Mouse (Mus musculus): ENCODE results near the gene Slc25a4. TPM values are rescaled to one million over a fixed set of nuclear protein-coding genes. Genes with fewer than 3 reads are reported as not detected.
A peak's percentile ranks its signal among the peaks of the same experiment; 100 is the strongest.

The Slc25a4 gene
- 84.5 and 116 TPM in 2 replicates for polyA plus RNA-seq (2012; rRNA removed)

GRCm38 (mm10) chr8:46210404-46211315 is at the start of gene Slc25a4:
TSS of gene Slc25a4 (minus strand) at chr8:46211284.
- under 1% methylated on average over 83 of the region's 84 CpGs for WGBS
- Histone ChIP-seq H3K36me3 (ENCODE audit: control insufficient read depth, insufficient read depth, low read length) (peaks cover 7% of the 10 kb centered on the region), H3K27me3 (ENCODE audit: control insufficient read depth, insufficient read depth, low read length) (no peaks in the 10 kb centered on the region), H3K4me1 (ENCODE audit: control insufficient read depth, insufficient read depth, insufficient read length) (peaks cover 3% of the 10 kb centered on the region; the same call in 1 of the 2 replicates), H3K27ac (ENCODE audit: insufficient read depth, low read length) (peak within 1 kb of the TSS; percentile 73), H3K4me3 (ENCODE audit: extremely low read depth, insufficient read depth, insufficient read length) (peak within 1 kb of the TSS; percentile 64)
- peak; percentile 67 to 90 for DNase-seq (ENCODE audit: low read depth in 1 of 2, low spot score in 2 of 2)
- TF ChIP-seq POLR2A (IDR thresholded peaks at IDR 0.05; ENCODE audit: low read depth, low read length), result peak; percentile 86
- no peak for TF ChIP-seq CTCF (IDR thresholded peaks at IDR 0.05; ENCODE audit: extremely low read depth, insufficient read depth, insufficient read length, insufficient replicate concordance)

- Histone ChIP-seq H3K4me1 (ENCODE audit: control insufficient read depth, insufficient read depth, insufficient read length) (no peaks in the 10 kb centered on the region), H3K36me3 (ENCODE audit: control insufficient read depth, insufficient read depth, low read length) (no peaks in the 10 kb centered on the region), H3K27me3 (ENCODE audit: control insufficient read depth, insufficient read depth, low read length) (no peaks in the 10 kb centered on the region), H3K4me3 (ENCODE audit: extremely low read depth, insufficient read depth, insufficient read length) (no peak overlapping the region), H3K27ac (ENCODE audit: insufficient read depth, low read length) (no peak overlapping the region)
- no peak for DNase-seq (ENCODE audit: low read depth in 1 of 2, low spot score in 2 of 2)
- 71% methylated on average over 19 of the region's 19 CpGs for WGBS
- TF ChIP-seq CTCF (IDR thresholded peaks at IDR 0.05; ENCODE audit: extremely low read depth, insufficient read depth, insufficient read length, insufficient replicate concordance) (no peak), POLR2A (IDR thresholded peaks at IDR 0.05; ENCODE audit: low read depth, low read length) (no peak)
Observed at GRCm38 (mm10) chr8:46257921-46258682, 47.0 kb upstream of the Slc25a4 start.

GRCm38 (mm10) chr8:46252456-46252855 is 41.4 kb upstream of the Slc25a4 start:
- no peak for DNase-seq (ENCODE audit: low read depth in 1 of 2, low spot score in 2 of 2)
- no peak for TF ChIP-seq POLR2A (IDR thresholded peaks at IDR 0.05; ENCODE audit: low read depth, low read length)
- WGBS, result 70% methylated on average over 13 of the region's 13 CpGs
- Histone ChIP-seq H3K4me1 (ENCODE audit: control insufficient read depth, insufficient read depth, insufficient read length) (no peaks in the 10 kb centered on the region), H3K4me3 (ENCODE audit: extremely low read depth, insufficient read depth, insufficient read length) (no peak overlapping the region), H3K27ac (ENCODE audit: insufficient read depth, low read length) (no peak overlapping the region), H3K27me3 (ENCODE audit: control insufficient read depth, insufficient read depth, low read length) (no peaks in the 10 kb centered on the region), H3K36me3 (ENCODE audit: control insufficient read depth, insufficient read depth, low read length) (no peaks in the 10 kb centered on the region)

- Histone ChIP-seq H3K27me3 (ENCODE audit: control insufficient read depth, insufficient read depth, low read length) (no peaks in the 10 kb centered on the region), H3K27ac (ENCODE audit: insufficient read depth, low read length) (no peak overlapping the region), H3K4me1 (ENCODE audit: control insufficient read depth, insufficient read depth, insufficient read length) (no peaks in the 10 kb centered on the region), H3K4me3 (ENCODE audit: extremely low read depth, insufficient read depth, insufficient read length) (no peak overlapping the region), H3K36me3 (ENCODE audit: control insufficient read depth, insufficient read depth, low read length) (no peaks in the 10 kb centered on the region)
- WGBS, result 66% methylated on average over 10 of the region's 10 CpGs
- TF ChIP-seq CTCF (IDR thresholded peaks at IDR 0.05; ENCODE audit: extremely low read depth, insufficient read depth, insufficient read length, insufficient replicate concordance), result no peak
- no peak for TF ChIP-seq POLR2A (IDR thresholded peaks at IDR 0.05; ENCODE audit: low read depth, low read length)
- no peak for DNase-seq (ENCODE audit: low read depth in 1 of 2, low spot score in 2 of 2)
Observed at GRCm38 (mm10) chr8:46251561-46251960, 40.5 kb upstream of the Slc25a4 start.

DNA sequence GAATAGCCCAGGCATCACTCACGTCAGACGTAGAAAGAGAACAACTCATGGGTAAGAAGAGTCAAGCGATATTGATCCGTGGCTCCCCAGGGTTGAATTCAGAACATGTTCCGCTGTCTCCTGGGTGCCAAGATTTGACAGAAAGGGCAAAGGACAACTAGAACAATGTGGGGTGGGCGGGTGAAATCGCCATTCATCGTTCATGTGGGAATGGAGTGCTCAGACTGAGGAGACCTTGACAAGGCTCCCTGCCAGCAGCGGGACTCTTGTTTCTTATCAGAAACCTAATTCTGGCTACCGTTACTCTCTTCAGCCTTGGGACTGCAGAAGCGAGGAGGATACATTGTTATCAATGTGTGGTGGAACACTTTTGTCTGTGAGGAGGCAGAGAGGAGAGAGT is 35.3 kb upstream of the Slc25a4 start:
- H3K27me3 ChIP-seq (ENCODE audit: control insufficient read depth, insufficient read depth, low read length), result no peaks in the 10 kb centered on the region
- no peak overlapping the region for H3K4me3 ChIP-seq (ENCODE audit: extremely low read depth, insufficient read depth, insufficient read length)
- no peaks in the 10 kb centered on the region for H3K4me1 ChIP-seq (ENCODE audit: control insufficient read depth, insufficient read depth, insufficient read length)
- H3K27ac ChIP-seq (ENCODE audit: insufficient read depth, low read length), result no peak overlapping the region
- no peaks in the 10 kb centered on the region for H3K36me3 ChIP-seq (ENCODE audit: control insufficient read depth, insufficient read depth, low read length)
- no peak for TF ChIP-seq CTCF (IDR thresholded peaks at IDR 0.05; ENCODE audit: extremely low read depth, insufficient read depth, insufficient read length, insufficient replicate concordance)
- TF ChIP-seq POLR2A (IDR thresholded peaks at IDR 0.05; ENCODE audit: low read depth, low read length), result no peak
- DNase-seq (ENCODE audit: low read depth in 1 of 2, low spot score in 2 of 2), result no peak
- WGBS, result 80% methylated on average over 11 of the region's 11 CpGs

DNA sequence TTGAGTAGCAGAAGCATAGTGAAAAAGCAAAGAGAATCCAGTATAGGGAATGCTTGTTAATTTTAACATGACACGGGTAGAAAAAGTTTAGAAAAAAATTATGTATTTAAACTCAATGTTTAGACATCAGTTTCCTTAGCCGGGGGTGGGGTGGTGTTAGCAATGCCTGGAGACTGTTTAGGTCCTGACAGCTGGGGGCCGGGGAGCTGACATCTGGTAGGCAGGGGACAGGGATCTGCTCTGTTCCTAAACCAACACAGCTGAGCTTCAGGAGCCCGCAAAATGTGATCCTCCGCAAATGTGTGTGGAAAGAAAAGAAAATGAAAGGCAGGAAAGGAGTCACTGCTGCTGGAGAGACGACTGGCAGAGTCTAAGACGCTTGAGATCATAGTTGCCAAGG is 31.9 kb upstream of the Slc25a4 start:
- H3K27me3 ChIP-seq (ENCODE audit: control insufficient read depth, insufficient read depth, low read length), result no peaks in the 10 kb centered on the region
- WGBS, result 88% methylated on average over 7 of the region's 7 CpGs
- no peak overlapping the region for H3K27ac ChIP-seq (ENCODE audit: insufficient read depth, low read length)
- DNase-seq (ENCODE audit: low read depth in 1 of 2, low spot score in 2 of 2), result no peak
- no peak for TF ChIP-seq POLR2A (IDR thresholded peaks at IDR 0.05; ENCODE audit: low read depth, low read length)
- TF ChIP-seq CTCF (IDR thresholded peaks at IDR 0.05; ENCODE audit: extremely low read depth, insufficient read depth, insufficient read length, insufficient replicate concordance), result no peak
- H3K36me3 ChIP-seq (ENCODE audit: control insufficient read depth, insufficient read depth, low read length), result no peaks in the 10 kb centered on the region
- H3K4me3 ChIP-seq (ENCODE audit: extremely low read depth, insufficient read depth, insufficient read length), result no peak overlapping the region
- no peaks in the 10 kb centered on the region for H3K4me1 ChIP-seq (ENCODE audit: control insufficient read depth, insufficient read depth, insufficient read length)

All from spleen, adult 2 months (tissue).